In genomic region chr9:118925286-118926110, GRCm38 (mm10) we compare ENCODE assay signal across 8 mouse cellular contexts. TPM values are rescaled to one million over a fixed set of nuclear protein-coding genes. Genes with fewer than 3 reads are reported as not detected.
DNase-seq lines count a peak whose midpoint lies in the region; ATAC-seq lines count a peak whose summit lies in the region.

No protein-coding gene starts in this region.

- H3K9me3 ChIP-seq in intestine, embryonic 15.5 days, result no peaks in the 10 kb centered on the region

- peak overlapping the region; percentile 99 for H3K4me2 ChIP-seq in intestine, embryonic 15.5 days (replicated peaks)

- WGBS in intestine, embryonic 15.5 days, result under 1% methylated on average over 53 of the region's 53 CpGs

- no peaks in the 10 kb centered on the region for H3K27me3 ChIP-seq in intestine, embryonic 15.5 days (replicated peaks)

- intact Hi-C loops in gastrocnemius, postnatal 36 days (cut with DNase I), result no loop called here
- intact Hi-C loops in left cerebral cortex, postnatal 25 days (cut with DNase I), result loop anchor here (2.0 to 5.0 kb wide), 3 partner anchors 79 to 417 kb away; partner anchors contain the start of gene Myd88

- peak overlapping the region; percentile 89 for H3K9ac ChIP-seq in intestine, embryonic 15.5 days

- peak overlapping the region; percentile 89 for H3K27ac ChIP-seq in intestine, embryonic 15.5 days

- peak; percentile 95 for DNase-seq in adrenal gland, adult 8-10 months
- DNase-seq in embryo, embryonic 11.5 days (ENCODE audit: low read depth, low spot score), result peak; percentile 93
- DNase-seq in gastrocnemius, postnatal 36 days, result peak; percentile 93
- peak; percentile 93 to 97 for DNase-seq in left cerebral cortex, postnatal 25 days (ENCODE audit: low spot score in 2 of 2)
- peak; percentile 95 for DNase-seq in mesoderm, embryonic 11.5 days (ENCODE audit: low read depth, low spot score)
- DNase-seq in right cerebral cortex, postnatal 25 days, result peak; percentile 93
- DNase-seq in urinary bladder, postnatal 36 days (ENCODE audit: low spot score in 2 of 2), result peak; percentile 95 to 97

- H3K36me3 ChIP-seq in intestine, embryonic 15.5 days, result 0 out of 2 replicates have a peak, but pooled peaks cover 4% of the 10 kb centered on the region

- peaks cover 29% of the 10 kb centered on the region for H3K4me1 ChIP-seq in intestine, embryonic 15.5 days (replicated peaks)

- H3K4me3 ChIP-seq in intestine, embryonic 15.5 days (replicated peaks), result peak overlapping the region; percentile 85

- ATAC-seq in intestine, embryonic 15.5 days, result peak; percentile 87

RNA-seq across cellular contexts. Expression of gene Ctdspl, which starts 0.8 kb away (rescaled TPM):
- 10 to 100 TPM; 22.0 to 35.1 (median 28.0) TPM for total RNA-seq in adrenal gland, adult 8-10 months (2022)
- total RNA-seq in gastrocnemius, postnatal 36 days (2021), result 1 to 10 TPM; 4.9 to 5.1 TPM
- 16.9 and 18.4 TPM in 2 replicates for polyA plus RNA-seq in intestine, embryonic 15.5 days (2015; fragmentation: Nextera tagmentation; extraction: Ambion mirVana)
- 10 to 100 TPM; 31.9 to 38.7 TPM for total RNA-seq in left cerebral cortex, postnatal 25 days (2021)

Comparison
In these comparisons a context has a peak if more than half of its experiments do, and no peak if none do; other contexts are left out.
1. Peak in every context shown above with its lines: DNase-seq, ATAC-seq, H3K4me3 ChIP-seq and H3K27ac ChIP-seq.